Mouse (Mus musculus) ES-Bruce4 (cell line): ENCODE measurements around the gene Daam1. TPM values are rescaled to one million over a fixed set of nuclear protein-coding genes. Genes with fewer than 3 reads are reported as not detected.

Source experiments
- H3K27ac ChIP-seq: 2 replicates; pipeline ENCODE4 v1.5.1; 2012; ENCODE audit warnings: low read length, inconsistent platforms; ENCODE audit not compliant: insufficient read depth
- H3K27me3 ChIP-seq: 2 replicates; pipeline ENCODE4 v1.6.1; 2012; ENCODE audit warnings: mild to moderate bottlenecking, low read length, inconsistent platforms; ENCODE audit not compliant: control insufficient read depth, poor library complexity, insufficient read depth, severe bottlenecking
- H3K36me3 ChIP-seq: 2 replicates; pipeline ENCODE4 v1.6.1; 2012; ENCODE audit warnings: inconsistent platforms, mild to moderate bottlenecking, low read length, moderate library complexity; ENCODE audit not compliant: control insufficient read depth, poor library complexity, insufficient read depth, severe bottlenecking
- H3K4me1 ChIP-seq: one replicate; pipeline ENCODE4 v1.8.1; 2011; ENCODE audit warnings: low read length; ENCODE audit not compliant: control insufficient read depth, insufficient read depth
- H3K4me3 ChIP-seq: 2 replicates; pipeline ENCODE4 v1.5.1; 2011; ENCODE audit warnings: low read depth, mild to moderate bottlenecking, low read length
- H3K9ac ChIP-seq: 2 replicates; pipeline ENCODE4 v1.6.1; 2012; ENCODE audit warnings: low read depth, mild to moderate bottlenecking, inconsistent platforms; ENCODE audit not compliant: poor library complexity, severe bottlenecking
- H3K9me3 ChIP-seq: replicated peaks from 2 replicates; pipeline ENCODE4 v1.6.1; 2012; ENCODE audit warnings: mild to moderate bottlenecking, low read length, inconsistent platforms; ENCODE audit not compliant: control insufficient read depth, poor library complexity, insufficient read depth, severe bottlenecking
- CTCF ChIP-seq: IDR thresholded peaks from one replicate; pipeline ENCODE4 v1.8.1; 2011; ENCODE audit warnings: low read depth, low read length
- EP300 ChIP-seq: IDR thresholded peaks from 2 replicates; pipeline ENCODE4 v1.6.1; 2011; ENCODE audit warnings: low read depth, low read length; ENCODE audit not compliant: insufficient read depth
- POLR2A ChIP-seq: IDR thresholded peaks from one replicate; pipeline ENCODE4 v1.8.1; 2011; ENCODE audit warnings: low read length; ENCODE audit not compliant: insufficient read depth
- polyA plus RNA-seq: library from polyadenylated mRNA; stranded (reverse); fragments of >200 nt; gene quantifications from 2 replicates; pipeline ENCODE4 v1.2.4, GENCODE M21; 2011; ENCODE audit warnings: low read depth; ENCODE audit not compliant: missing spikeins, insufficient read depth, insufficient read length

Daam1 gene
- polyA plus RNA-seq, 1 experiment: 33.0 TPM

GRCm38 (mm10) chr12:71812567-71812966 is 18.3 kb upstream of the Daam1 start:
- Histone ChIP-seq H3K9me3 (no peaks in the 10 kb centered on the region), H3K27me3 (no peaks in the 10 kb centered on the region), H3K36me3 (no peaks in the 10 kb centered on the region), H3K27ac (no peak overlapping the region), H3K4me3 (no peak overlapping the region), H3K4me1 (no peaks in the 10 kb centered on the region), H3K9ac (no peak overlapping the region)
- no peak for TF ChIP-seq CTCF
- no peak for TF ChIP-seq POLR2A
- TF ChIP-seq EP300: no peak

DNA sequence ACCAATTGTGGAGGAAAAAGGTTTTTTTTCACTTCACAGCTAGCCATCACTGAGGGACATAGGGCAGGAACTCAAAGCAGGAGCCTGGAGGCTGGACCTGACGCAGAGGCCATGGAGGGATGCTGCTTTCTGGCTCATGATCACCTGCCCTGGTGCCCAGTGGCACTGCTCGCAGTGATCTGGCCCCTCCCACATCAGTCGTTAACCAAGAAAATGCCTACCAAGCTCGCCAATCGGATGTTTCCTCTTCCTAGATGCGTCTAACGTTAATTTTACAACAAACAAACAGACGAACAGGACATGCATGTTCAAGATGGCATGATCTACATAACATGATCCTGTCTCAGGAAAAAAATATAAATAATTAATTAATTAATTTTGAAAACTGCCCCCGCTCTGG is 17.6 kb upstream of the Daam1 start:
- no peaks in the 10 kb centered on the region for H3K36me3 ChIP-seq
- H3K27me3 ChIP-seq: no peaks in the 10 kb centered on the region
- no peak overlapping the region for H3K4me3 ChIP-seq
- no peaks in the 10 kb centered on the region for H3K9me3 ChIP-seq
- H3K9ac ChIP-seq: no peak overlapping the region
- no peak overlapping the region for H3K27ac ChIP-seq
- TF ChIP-seq EP300 (no peak), CTCF (no peak), POLR2A (no peak)
- H3K4me1 ChIP-seq: no peaks in the 10 kb centered on the region

DNA sequence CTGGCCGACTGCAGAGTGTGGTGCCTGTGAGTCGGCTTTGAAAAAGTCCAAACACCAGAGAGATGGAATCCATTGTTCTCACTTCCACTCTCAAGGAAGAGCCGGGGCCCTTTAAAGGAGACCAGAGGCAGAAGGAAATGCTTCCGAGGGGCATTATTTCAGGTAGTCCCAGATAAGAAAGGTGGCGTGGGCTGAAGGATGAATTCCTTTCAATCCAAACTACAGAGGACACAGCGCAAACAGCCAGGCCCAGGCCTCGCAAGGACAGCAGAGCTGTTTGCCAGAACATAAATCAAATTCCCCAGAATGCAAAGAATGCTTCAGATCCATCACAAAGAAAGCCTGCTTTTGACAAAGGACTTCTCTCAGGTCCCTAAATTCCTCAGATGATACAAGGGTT is 17.1 kb upstream of the Daam1 start:
- no peaks in the 10 kb centered on the region for H3K9me3 ChIP-seq
- H3K27me3 ChIP-seq: no peaks in the 10 kb centered on the region
- H3K9ac ChIP-seq: no peak overlapping the region
- no peak overlapping the region for H3K27ac ChIP-seq
- no peaks in the 10 kb centered on the region for H3K36me3 ChIP-seq
- no peak overlapping the region for H3K4me3 ChIP-seq
- TF ChIP-seq EP300 (no peak), CTCF (no peak), POLR2A (no peak)
- no peaks in the 10 kb centered on the region for H3K4me1 ChIP-seq

- no peak for TF ChIP-seq POLR2A
- TF ChIP-seq EP300: no peak
- no peak for TF ChIP-seq CTCF
- Histone ChIP-seq H3K36me3 (no peaks in the 10 kb centered on the region), H3K27ac (no peak overlapping the region), H3K27me3 (no peaks in the 10 kb centered on the region), H3K4me3 (no peak overlapping the region), H3K9me3 (no peaks in the 10 kb centered on the region), H3K9ac (no peak overlapping the region), H3K4me1 (no peaks in the 10 kb centered on the region)
Measured at GRCm38 (mm10) chr12:71820094-71820493, 10.8 kb upstream of the Daam1 start.

- no peak overlapping the region for H3K4me3 ChIP-seq
- no peak overlapping the region for H3K9ac ChIP-seq
- no peaks in the 10 kb centered on the region for H3K9me3 ChIP-seq
- no peak for TF ChIP-seq EP300
- H3K36me3 ChIP-seq: no peaks in the 10 kb centered on the region
- H3K27me3 ChIP-seq: no peaks in the 10 kb centered on the region
- H3K27ac ChIP-seq: no peak overlapping the region
- no peaks in the 10 kb centered on the region for H3K4me1 ChIP-seq
Measured at GRCm38 (mm10) chr12:71821272-71821671, 9.6 kb upstream of the Daam1 start.

GRCm38 (mm10) chr12:71821743-71822142 is 9.1 kb upstream of the Daam1 start:
- Histone ChIP-seq H3K27me3 (no peaks in the 10 kb centered on the region), H3K9ac (no peak overlapping the region), H3K9me3 (no peaks in the 10 kb centered on the region), H3K27ac (no peak overlapping the region), H3K4me1 (no peaks in the 10 kb centered on the region), H3K36me3 (no peaks in the 10 kb centered on the region), H3K4me3 (no peak overlapping the region)
- no peak for TF ChIP-seq POLR2A
- TF ChIP-seq CTCF: no peak
- no peak for TF ChIP-seq EP300

- TF ChIP-seq CTCF (no peak), EP300 (no peak), POLR2A (no peak)
- no peaks in the 10 kb centered on the region for H3K27me3 ChIP-seq
- H3K36me3 ChIP-seq: no peaks in the 10 kb centered on the region
- no peak overlapping the region for H3K9ac ChIP-seq
- H3K4me3 ChIP-seq: no peak overlapping the region
- H3K27ac ChIP-seq: no peak overlapping the region
- H3K9me3 ChIP-seq: no peaks in the 10 kb centered on the region
- no peaks in the 10 kb centered on the region for H3K4me1 ChIP-seq
Measured at GRCm38 (mm10) chr12:71824927-71825326, 6.0 kb upstream of the Daam1 start.
